Mouse (Mus musculus) heart, embryonic 11.5 days (tissue): ENCODE results near the gene Shisa2. TPM values are rescaled to one million over a fixed set of nuclear protein-coding genes. Genes with fewer than 3 reads are reported as not detected.

Experiments
- ATAC-seq: fragments of 200-750 bp; cut with Nextera tagmentation; replicated peaks from 2 replicates; pipeline ENCODE4 v1.8.0; 2017; ENCODE audit warnings: moderate library complexity; ENCODE audit not compliant: insufficient number of reproducible peaks, low FRiP score, low TSS enrichment
- H3K27ac ChIP-seq: fragments of 300-500 bp; sonication (generic); 2 replicates; pipeline ENCODE4 v1.5.1; 2014; ENCODE audit warnings: mild to moderate bottlenecking, low read depth, low read length
- H3K27me3 ChIP-seq: fragments of 300-500 bp; sonication (generic); 2 replicates; pipeline ENCODE4 v1.6.1; 2014; ENCODE audit warnings: mild to moderate bottlenecking, low read length, mixed read lengths; ENCODE audit not compliant: control insufficient read depth, insufficient read depth
- H3K36me3 ChIP-seq: fragments of 300-500 bp; sonication (generic); 2 replicates; pipeline ENCODE4 v1.6.1; 2014; ENCODE audit warnings: mild to moderate bottlenecking, low read length, moderate library complexity, mixed read lengths; ENCODE audit not compliant: control insufficient read depth, insufficient read depth
- H3K4me1 ChIP-seq: fragments of 300-500 bp; sonication (generic); 2 replicates; pipeline ENCODE4 v1.6.1; 2014; ENCODE audit warnings: low read length; ENCODE audit not compliant: control insufficient read depth, insufficient read depth
- H3K4me2 ChIP-seq: fragments of 300-500 bp; sonication (generic); 2 replicates; pipeline ENCODE4 v1.6.1; 2014; ENCODE audit warnings: mild to moderate bottlenecking, moderate library complexity
- H3K4me3 ChIP-seq: fragments of 300-500 bp; sonication (generic); 2 replicates; pipeline ENCODE4 v1.5.1; 2014; ENCODE audit warnings: low read depth, low read length
- H3K9ac ChIP-seq: fragments of 300-500 bp; sonication (generic); 2 replicates; pipeline ENCODE4 v1.6.1; 2014; ENCODE audit warnings: mild to moderate bottlenecking, low read depth, low read length, moderate library complexity
- H3K9me3 ChIP-seq: fragments of 300-500 bp; sonication (generic); replicated peaks from 2 replicates; pipeline ENCODE4 v1.6.1; 2016; ENCODE audit warnings: low read length; ENCODE audit not compliant: control insufficient read depth
- WGBS: fragments of 180-500 bp; shearing (Covaris S2); extraction: QIAGEN DNeasy Blood & Tissue Kit; methylation state at CpG from one replicate; pipeline ENCODE4 v1.1.7; 2014; ENCODE audit not compliant: insufficient replicate concordance; 5-methylcytosine and 5-hydroxymethylcytosine counted together
- polyA plus RNA-seq: library from polyadenylated mRNA; unstranded; fragments of >200 nt; fragmentation: Nextera tagmentation; extraction: Ambion mirVana; gene quantifications from 2 replicates; pipeline ENCODE4 v1.2.1, GENCODE M21; 2014

Gene Shisa2
- polyA plus RNA-seq, 1 experiment from 2014 or later = 15.8 TPM

DNA sequence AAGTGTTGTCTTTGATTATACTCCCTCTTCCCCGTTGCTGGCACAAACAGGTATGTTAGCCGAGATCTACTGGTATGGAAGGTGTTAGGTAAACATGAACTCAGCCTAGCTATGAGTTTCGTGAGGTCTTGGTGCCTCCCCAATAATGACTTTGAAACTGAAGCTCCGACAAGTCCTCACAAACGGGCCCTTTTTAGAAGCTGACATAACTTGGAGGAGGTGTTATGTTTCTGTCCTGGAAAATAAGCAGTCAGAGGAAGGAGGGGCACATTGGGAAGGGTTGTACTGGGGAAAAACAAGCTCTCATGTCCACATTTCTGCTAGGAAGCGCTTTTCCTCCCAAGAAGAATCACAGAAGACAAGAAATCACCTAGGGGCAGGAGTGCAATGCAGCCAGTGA is 31.5 kb downstream of the Shisa2 start:
- Histone ChIP-seq H3K4me1 (no peaks in the 10 kb centered on the region), H3K27ac (no peak overlapping the region), H3K9me3 (no peaks in the 10 kb centered on the region), H3K4me3 (no peak overlapping the region), H3K9ac (no peak overlapping the region), H3K4me2 (no peak overlapping the region), H3K36me3 (no peaks in the 10 kb centered on the region), H3K27me3 (no peaks in the 10 kb centered on the region)
- WGBS = 64% methylated on average over 6 of the region's 6 CpGs
- ATAC-seq = no peak

DNA sequence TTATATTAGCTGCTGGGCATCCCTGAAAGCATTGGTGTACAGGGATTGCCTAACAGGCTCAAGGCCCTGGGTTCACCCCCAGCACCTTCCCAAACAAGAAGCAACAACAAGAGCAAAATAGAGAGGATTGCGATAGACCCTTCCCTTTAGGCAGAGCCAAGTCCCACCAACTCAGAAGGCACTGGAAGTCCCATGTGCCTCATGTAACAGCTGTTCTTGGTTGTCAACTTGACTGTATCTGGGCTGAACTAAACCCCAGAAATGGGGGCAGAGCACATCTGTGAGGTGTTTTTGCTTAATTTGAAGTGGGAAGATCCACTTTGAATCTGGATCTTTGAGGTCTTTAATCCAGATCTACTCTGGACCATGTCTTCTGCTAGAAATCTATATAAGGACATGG is 32.0 kb downstream of the Shisa2 start:
- Histone ChIP-seq H3K9ac (no peak overlapping the region), H3K27ac (no peak overlapping the region), H3K4me2 (no peak overlapping the region), H3K4me3 (no peak overlapping the region), H3K4me1 (no peaks in the 10 kb centered on the region), H3K9me3 (no peaks in the 10 kb centered on the region), H3K36me3 (no peaks in the 10 kb centered on the region), H3K27me3 (no peaks in the 10 kb centered on the region)
- no peak for ATAC-seq
- WGBS = 92% methylated on average over 1 of the region's 1 CpGs

DNA sequence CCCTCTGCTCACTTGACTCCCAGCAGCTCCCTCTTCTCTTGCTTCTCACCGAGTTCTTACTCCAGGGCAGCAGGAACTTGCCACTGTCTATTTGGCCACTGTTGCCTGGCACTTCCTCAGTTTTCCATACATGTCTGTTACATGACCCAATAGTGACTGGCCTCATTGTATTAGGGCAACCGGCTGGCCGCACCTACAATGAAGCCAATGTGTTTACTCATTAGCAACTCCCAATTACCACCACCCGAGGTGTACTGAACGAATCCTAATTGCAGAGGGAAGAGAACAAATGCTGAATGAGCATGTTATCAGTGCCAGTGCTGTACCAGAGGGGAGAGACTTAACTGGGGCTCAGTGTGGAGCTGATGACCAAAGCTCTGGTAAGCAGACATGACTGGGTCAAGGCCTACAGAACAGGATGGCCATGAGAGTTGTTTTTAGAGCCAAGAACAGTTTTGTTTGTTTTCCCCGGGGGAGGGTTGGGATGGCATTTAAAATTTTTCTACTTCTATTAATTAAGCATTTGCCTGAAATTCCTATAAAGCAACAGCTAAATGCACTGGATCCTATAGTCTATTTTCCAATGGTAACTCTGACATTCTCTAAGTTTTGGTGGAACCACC is 47.9 kb downstream of the Shisa2 start:
- no peaks in the 10 kb centered on the region for H3K27me3 ChIP-seq
- no peak overlapping the region for H3K9ac ChIP-seq
- no peaks in the 10 kb centered on the region for H3K9me3 ChIP-seq
- no peak overlapping the region for H3K4me2 ChIP-seq
- H3K4me1 ChIP-seq = peaks cover 6% of the 10 kb centered on the region
- no peak for ATAC-seq
- H3K36me3 ChIP-seq = no peaks in the 10 kb centered on the region
- no peak overlapping the region for H3K4me3 ChIP-seq
- 74% methylated on average over 6 of the region's 6 CpGs for WGBS
- no peak overlapping the region for H3K27ac ChIP-seq

DNA sequence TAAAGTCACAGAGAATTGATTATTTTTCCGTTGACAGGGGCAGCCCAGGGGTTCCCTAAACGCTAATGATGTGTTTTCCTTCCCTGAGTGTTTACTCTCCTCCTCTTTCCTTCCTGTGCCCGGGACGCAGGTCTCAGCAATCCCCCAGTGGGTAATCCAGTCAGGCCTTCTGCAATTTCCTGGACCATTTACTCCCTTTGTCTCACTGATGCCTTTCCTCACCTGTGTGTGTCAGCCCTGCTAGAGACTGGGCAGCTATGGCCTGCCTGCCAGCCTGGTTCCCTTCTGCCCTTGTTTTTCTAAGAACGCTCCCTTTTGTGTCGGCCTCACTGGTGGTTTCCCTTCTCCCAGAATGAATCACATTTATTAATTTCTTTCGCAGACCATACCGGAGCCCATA is 49.4 kb downstream of the Shisa2 start:
- H3K27me3 ChIP-seq = no peaks in the 10 kb centered on the region
- no peaks in the 10 kb centered on the region for H3K36me3 ChIP-seq
- no peaks in the 10 kb centered on the region for H3K9me3 ChIP-seq
- WGBS = 42% methylated on average over 8 of the region's 8 CpGs
- ATAC-seq = no peak
- H3K9ac ChIP-seq = no peak overlapping the region
- no peak overlapping the region for H3K4me3 ChIP-seq
- no peak overlapping the region for H3K27ac ChIP-seq
- H3K4me1 ChIP-seq = peaks cover 6% of the 10 kb centered on the region
- no peak overlapping the region for H3K4me2 ChIP-seq

- ATAC-seq = no peak
- H3K9ac ChIP-seq = no peak overlapping the region
- H3K27me3 ChIP-seq = no peaks in the 10 kb centered on the region
- peaks cover 6% of the 10 kb centered on the region for H3K4me1 ChIP-seq
- no peak overlapping the region for H3K4me3 ChIP-seq
- WGBS = 69% methylated on average over 4 of the region's 4 CpGs
- H3K9me3 ChIP-seq = no peaks in the 10 kb centered on the region
- no peaks in the 10 kb centered on the region for H3K36me3 ChIP-seq
- H3K27ac ChIP-seq = no peak overlapping the region
- H3K4me2 ChIP-seq = no peak overlapping the region
These were observed 50.2 kb downstream of the Shisa2 start for GRCm38 (mm10) chr14:59675330-59675729.

GRCm38 (mm10) chr14:59677598-59678003 is 52.5 kb downstream of the Shisa2 start:
- Histone ChIP-seq H3K9me3 (no peaks in the 10 kb centered on the region), H3K4me3 (no peak overlapping the region), H3K9ac (no peak overlapping the region), H3K4me2 (no peak overlapping the region), H3K27ac (no peak overlapping the region), H3K4me1 (peaks cover 6% of the 10 kb centered on the region), H3K36me3 (no peaks in the 10 kb centered on the region), H3K27me3 (no peaks in the 10 kb centered on the region)
- 44% methylated on average over 7 of the region's 7 CpGs for WGBS
- no peak for ATAC-seq

Other genes with a start within 250 kb of the Shisa2 start
- gene Phf11c, start 229.9 kb upstream of the Shisa2 start, polyA plus RNA-seq = 0.80 and 0.96 TPM in 2 replicates
- gene Setdb2, start 184.4 kb upstream of the Shisa2 start, polyA plus RNA-seq = 8.9 and 9.9 TPM in 2 replicates
- 30.5 and 31.1 TPM in 2 replicates for gene Cab39l, start 184.3 kb upstream of the Shisa2 start, polyA plus RNA-seq
- gene Cdadc1, start 27.3 kb upstream of the Shisa2 start, polyA plus RNA-seq = 26.3 and 32.8 TPM in 2 replicates